Mouse (Mus musculus): Measurements from ENCODE around the gene 2810006K23Rik.

GRCm38 (mm10) chr5:124351604-124352003 is 23.7 kb downstream of the 2810006K23Rik start:
- no peak for TF ChIP-seq CTCF (IDR thresholded peaks at IDR 0.05; ENCODE audit: insufficient read depth, low read depth, low read length)
- TF ChIP-seq POLR2A (IDR thresholded peaks at IDR 0.05; ENCODE audit: insufficient read depth, low read depth, low read length): no peak

Measured in olfactory bulb, adult 2 months (tissue).